Mouse (Mus musculus) lung, postnatal 36 days (tissue): ENCODE data around the gene Cpxm1.
"Not testable (repeated sequence)": the region's sequence is repeated elsewhere in the genome, so short reads cannot be mapped to it uniquely, and the experiment has no call there.

Experiments used
- DNase-seq: peaks from one replicate; pipeline ENCODE4 v3.0.0; 2022; ENCODE audit warnings: mixed read lengths

Gene Cpxm1

DNA sequence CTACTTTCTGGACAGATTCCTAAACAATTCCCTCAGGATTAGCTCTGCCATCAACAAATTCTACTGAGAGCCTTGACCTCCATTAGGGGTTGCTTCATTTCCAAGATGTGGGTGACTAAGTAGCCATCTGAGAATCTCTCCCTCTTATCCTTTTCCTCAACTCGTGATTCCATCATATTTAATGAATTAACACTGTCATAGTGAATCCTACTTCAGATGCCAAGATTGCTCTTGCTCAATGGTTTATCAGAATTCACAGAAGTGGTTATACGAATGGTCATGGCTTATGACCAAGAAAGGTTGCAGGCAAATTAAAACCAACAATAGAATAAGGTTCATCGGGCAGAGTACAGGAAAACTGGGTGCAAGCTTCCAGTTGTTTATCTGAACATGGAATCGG, 4.5 kb upstream of the Cpxm1 start:
- no peak for DNase-seq

DNA sequence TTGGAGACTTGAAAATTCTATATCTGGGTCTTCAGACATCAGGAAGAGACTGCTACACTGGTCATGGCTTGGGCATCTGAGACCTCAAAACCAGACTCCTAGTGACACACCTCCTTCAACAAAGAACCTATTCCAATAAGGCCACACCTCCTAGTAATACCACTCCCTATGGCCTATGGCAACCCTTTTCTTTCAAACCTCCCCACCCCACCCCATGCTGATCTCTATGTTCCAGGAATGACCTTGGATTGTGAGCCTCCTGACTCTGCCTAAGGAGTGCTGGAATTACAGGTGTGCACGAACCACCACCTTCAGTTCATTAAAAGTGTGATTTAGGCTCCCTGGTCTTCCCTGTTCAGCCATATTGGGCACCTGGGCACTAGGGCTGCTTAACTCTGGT, 2.7 kb upstream of the Cpxm1 start:
- DNase-seq: no peak

- peak; percentile 38 for DNase-seq
Observed at GRCm38 (mm10) chr2:130398091-130398490, 717 bp upstream of the Cpxm1 start.

GRCm38 (mm10) chr2:130395696-130396095, 1.7 kb downstream of the Cpxm1 start:
- no peak for DNase-seq

- no peak for DNase-seq
Observed at GRCm38 (mm10) chr2:130392836-130393235, 4.5 kb downstream of the Cpxm1 start.

GRCm38 (mm10) chr2:130390993-130391625, 6.3 kb downstream of the Cpxm1 start:
- DNase-seq: no peak

- DNase-seq: peak; percentile 12
Observed at GRCm38 (mm10) chr2:130388796-130389195, 8.6 kb downstream of the Cpxm1 start.

GRCm38 (mm10) chr2:130386212-130386611, 11.2 kb downstream of the Cpxm1 start:
- peak; percentile 45 for DNase-seq

- DNase-seq: no peak
Observed at GRCm38 (mm10) chr2:130383895-130384294, 13.5 kb downstream of the Cpxm1 start.

GRCm38 (mm10) chr2:130383205-130383604, 14.2 kb downstream of the Cpxm1 start:
- DNase-seq: no peak

- DNase-seq: peak; percentile 30
Observed at GRCm38 (mm10) chr2:130374951-130375350, 22.4 kb downstream of the Cpxm1 start.

GRCm38 (mm10) chr2:130373026-130373425, 24.3 kb downstream of the Cpxm1 start:
- not testable (repeated sequence) for DNase-seq

- peak; percentile 30 for DNase-seq
Observed at GRCm38 (mm10) chr2:130367386-130367785, 30.0 kb downstream of the Cpxm1 start.

- no peak for DNase-seq
Observed at GRCm38 (mm10) chr2:130365211-130366094, 31.9 kb downstream of the Cpxm1 start.

DNA sequence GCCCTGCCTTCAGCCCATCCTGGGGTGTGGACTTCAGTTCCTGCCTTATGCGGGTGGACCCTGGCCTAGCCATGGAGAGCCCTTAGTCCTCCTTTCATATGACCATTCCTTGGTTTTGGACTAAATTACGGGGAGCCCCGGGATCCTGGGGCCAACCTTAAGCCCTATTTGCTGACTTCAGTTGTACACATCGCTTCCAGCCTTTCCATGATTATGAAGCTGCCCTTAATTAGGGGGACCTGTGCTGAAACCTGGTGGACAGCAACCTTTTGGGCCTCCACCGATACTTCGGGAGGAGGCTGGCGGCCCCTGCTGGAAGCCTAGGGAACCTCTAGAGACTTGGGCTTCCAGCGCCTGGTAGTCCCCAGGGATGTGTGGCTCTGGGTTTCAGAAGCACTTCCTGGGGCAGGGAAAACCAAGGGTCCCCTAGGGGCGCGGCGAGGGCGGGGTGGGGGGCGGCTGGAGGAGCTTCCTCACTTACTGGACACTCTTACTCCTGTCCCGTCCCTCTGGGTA, 34.8 kb downstream of the Cpxm1 start:
- DNase-seq: peak; percentile 35

DNA sequence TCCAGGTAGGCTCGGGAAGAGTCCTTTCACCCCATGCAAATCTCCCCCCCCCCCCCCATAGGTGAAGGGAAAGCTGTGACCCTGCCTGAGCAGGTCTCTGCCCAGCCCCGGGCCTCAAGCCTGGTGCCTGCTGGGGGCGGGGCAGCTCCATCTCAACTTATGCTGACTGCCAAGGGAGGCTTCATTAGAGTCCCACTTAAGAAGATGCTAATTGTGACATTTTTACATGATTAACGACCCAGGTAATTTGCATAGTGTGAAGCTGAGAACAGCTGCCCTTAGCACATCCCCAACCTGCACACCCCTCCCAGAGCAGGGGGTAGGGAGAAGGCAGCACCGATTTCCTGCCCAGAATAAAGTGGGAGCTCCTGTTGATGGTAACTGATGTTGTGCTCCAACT, 38.5 kb downstream of the Cpxm1 start:
- no peak for DNase-seq

DNA sequence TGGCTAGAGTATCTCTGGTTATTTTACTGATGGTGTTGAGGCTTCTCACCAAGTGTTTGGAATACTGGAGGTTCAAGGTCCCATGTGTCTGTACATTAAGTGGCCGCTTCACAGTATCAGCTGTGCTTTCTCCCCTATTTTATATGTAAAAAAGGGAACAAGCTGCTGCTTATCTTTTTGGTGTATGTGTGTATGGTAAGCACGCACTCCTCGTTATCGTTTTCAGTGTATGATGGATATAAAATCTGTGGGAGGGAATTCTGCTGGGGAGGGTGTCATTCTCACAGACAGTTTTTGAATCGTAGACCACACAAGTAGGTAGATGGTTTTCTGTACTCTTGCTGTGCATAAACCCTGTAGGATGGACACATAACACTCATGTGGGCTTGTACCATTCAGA, 39.8 kb downstream of the Cpxm1 start:
- no peak for DNase-seq

GRCm38 (mm10) chr2:130353889-130354288, 43.5 kb downstream of the Cpxm1 start:
- DNase-seq: no peak

- no peak for DNase-seq
Observed at GRCm38 (mm10) chr2:130353411-130353810, 44.0 kb downstream of the Cpxm1 start.

- no peak for DNase-seq
Observed at GRCm38 (mm10) chr2:130351758-130352339, 45.5 kb downstream of the Cpxm1 start.

GRCm38 (mm10) chr2:130350376-130350775, 47.0 kb downstream of the Cpxm1 start:
- DNase-seq: no peak

DNA sequence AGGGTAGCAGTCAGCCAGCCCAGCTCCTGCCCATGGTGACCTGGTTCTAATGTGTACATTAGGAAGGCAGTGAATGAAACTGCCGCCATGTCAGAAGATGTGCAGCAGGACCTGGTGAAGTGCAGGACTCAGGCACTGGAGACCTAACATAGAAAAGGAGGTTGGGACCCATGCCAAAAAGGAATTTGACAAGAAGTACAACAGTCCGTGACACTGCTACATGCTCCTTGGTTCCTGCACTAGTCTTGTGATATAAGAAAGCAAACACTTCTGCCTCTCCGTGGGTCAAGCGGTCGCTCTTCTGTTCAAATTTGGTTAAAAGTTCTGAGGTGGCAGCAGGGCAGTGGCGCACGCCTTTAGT, 56.2 kb downstream of the Cpxm1 start:
- DNase-seq: no peak
